Mouse (Mus musculus) small intestine, adult 2 months (tissue): Measurements from ENCODE around the gene Rack1.

Source experiments
- CTCF ChIP-seq: fragments of 200-500 bp; IDR thresholded peaks from 2 replicates; pipeline ENCODE4 v1.5.1; 2012; ENCODE audit warnings: low read depth, mild to moderate bottlenecking, control low read depth, inconsistent platforms, low read length, moderate library complexity, mixed read lengths; ENCODE audit not compliant: insufficient replicate concordance, insufficient read length; ENCODE audit errors: extremely low read depth
- POLR2A ChIP-seq: fragments of 200-500 bp; IDR thresholded peaks from 2 replicates; pipeline ENCODE4 v1.6.1; 2012; ENCODE audit warnings: low read depth, mild to moderate bottlenecking, control low read depth, inconsistent platforms, low read length, moderate library complexity

DNA sequence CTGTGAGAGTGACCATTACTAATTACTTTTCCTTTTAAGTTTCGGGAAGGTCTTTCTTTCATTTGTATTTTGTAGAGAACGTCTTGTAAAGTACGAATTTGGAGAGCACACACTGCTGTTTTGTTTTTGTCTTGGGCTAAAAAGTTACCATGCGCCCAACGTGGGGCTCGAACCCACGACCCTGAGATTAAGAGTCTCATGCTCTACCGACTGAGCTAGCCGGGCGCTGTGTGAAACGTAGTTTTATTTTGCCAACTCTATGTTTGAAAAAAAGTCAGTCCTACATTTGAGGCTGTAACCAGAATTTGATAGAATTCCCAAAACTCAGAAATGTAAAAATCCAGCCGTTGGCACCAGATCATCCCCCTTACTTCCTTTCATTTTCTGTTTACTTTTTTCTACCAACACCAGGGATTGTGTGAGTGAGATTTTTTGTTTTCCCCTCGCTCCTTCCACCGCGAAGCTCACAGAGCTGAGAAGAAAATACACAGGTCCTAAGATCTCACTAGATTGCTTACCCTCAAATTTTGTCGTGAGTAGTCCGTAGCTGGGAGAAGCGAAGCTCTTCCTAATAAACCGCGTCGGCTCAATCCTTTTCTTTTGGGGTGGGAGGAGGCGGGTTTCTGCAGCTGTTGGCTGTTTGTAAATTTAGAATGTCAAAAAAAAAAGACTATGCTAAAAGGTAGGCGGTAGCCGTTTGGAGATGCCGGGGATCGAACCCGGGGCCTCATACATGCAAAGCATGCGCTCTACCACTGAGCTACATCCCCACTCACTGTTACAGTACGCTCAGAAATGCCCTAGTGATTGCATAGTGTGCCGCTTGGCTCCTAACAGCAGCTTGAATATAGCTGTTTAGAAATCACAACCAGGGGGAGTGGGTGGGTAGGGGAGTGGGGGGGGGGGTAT is 33.9 kb downstream of the Rack1 start:
- TF ChIP-seq POLR2A (no peak), CTCF (no peak)
